24 mouse cellular contexts compared by ENCODE assay signal in the genomic region with DNA sequence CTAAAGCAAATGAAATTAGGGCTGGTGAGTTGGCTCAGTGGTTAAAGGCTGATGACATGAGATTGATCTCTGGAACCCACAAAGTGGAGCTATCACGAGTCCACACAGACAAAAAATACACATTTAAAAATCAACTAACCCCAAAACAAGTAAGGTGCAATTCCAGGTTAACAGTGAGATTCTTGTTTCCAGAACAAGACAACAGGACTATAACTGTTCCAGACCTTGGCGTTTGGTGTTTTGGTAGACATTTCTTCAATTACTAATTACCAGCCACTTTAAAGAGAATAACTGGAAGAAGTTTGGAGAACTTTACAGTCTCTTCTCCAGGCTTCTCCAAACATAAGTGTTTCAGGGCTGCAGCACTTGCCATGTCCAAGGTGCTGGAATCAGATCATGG.
"Had no signal": no experiment of that assay in that cellular context is flagged by ENCODE, and none has a peak within 500 bp of the region (broad histone marks: within the 10 kb centered on the region; RNA-seq: fewer than 3 reads in every experiment).

No protein-coding gene starts in this region.

- H3K27me3 ChIP-seq: heart, embryonic 13.5 days; heart, embryonic 15.5 days; hindbrain, embryonic 13.5 days; hindbrain, embryonic 15.5 days; limb, embryonic 13.5 days; limb, embryonic 15.5 days; liver, embryonic 13.5 days had no signal

- DNase-seq: gastrocnemius, adult 2 months; gastrocnemius, postnatal 10 days; gastrocnemius, postnatal 25 days; heart, adult 2 months; heart, postnatal 4 days; kidney, adult 18-20 months; kidney, adult 8-10 months; kidney, postnatal 10 days; kidney, postnatal 25 days; kidney, postnatal 4 days; layer of hippocampus, postnatal 36 days; left cerebral cortex, postnatal 4 days; liver, embryonic 13.5 days had no signal

- H3K4me1 ChIP-seq: heart, embryonic 13.5 days; heart, embryonic 15.5 days; hindbrain, embryonic 10.5 days; hindbrain, embryonic 13.5 days; hindbrain, embryonic 15.5 days; limb, embryonic 13.5 days; limb, embryonic 15.5 days; liver, embryonic 13.5 days had no signal

- H3K27ac ChIP-seq: gastrocnemius, adult 2 months; heart, adult 2 months; heart, embryonic 13.5 days; heart, embryonic 15.5 days; hindbrain, embryonic 10.5 days; hindbrain, embryonic 13.5 days; hindbrain, embryonic 15.5 days; hindbrain, postnatal 0 days; layer of hippocampus, adult 2 months; limb, embryonic 13.5 days; limb, embryonic 15.5 days; liver, embryonic 13.5 days had no signal

- H3K4me3 ChIP-seq: gastrocnemius, adult 2 months; heart, adult 2 months; heart, embryonic 13.5 days; heart, embryonic 15.5 days; hindbrain, embryonic 10.5 days; hindbrain, embryonic 13.5 days; hindbrain, embryonic 15.5 days; layer of hippocampus, adult 2 months; limb, embryonic 13.5 days; limb, embryonic 15.5 days; liver, embryonic 13.5 days had no signal

- H3K9ac ChIP-seq: heart, embryonic 13.5 days; heart, embryonic 15.5 days; hindbrain, embryonic 13.5 days; hindbrain, embryonic 15.5 days; limb, embryonic 13.5 days; limb, embryonic 15.5 days; liver, embryonic 13.5 days had no signal

- H3K9me3 ChIP-seq: heart, embryonic 13.5 days; heart, embryonic 15.5 days; hindbrain, embryonic 10.5 days; hindbrain, embryonic 13.5 days; hindbrain, embryonic 15.5 days; limb, embryonic 13.5 days; limb, embryonic 15.5 days; liver, embryonic 13.5 days had no signal

- ATAC-seq: hindbrain, postnatal 0 days; intestine, embryonic 16.5 days had no signal

- H3K4me2 ChIP-seq: heart, embryonic 11.5 days; heart, embryonic 13.5 days; heart, embryonic 15.5 days; hindbrain, embryonic 13.5 days; hindbrain, embryonic 15.5 days; limb, embryonic 13.5 days; limb, embryonic 15.5 days; liver, embryonic 13.5 days had no signal
